Mouse (Mus musculus): ENCODE measurements around the gene Slc9a3r2.
A peak's percentile ranks its signal among the peaks of the same experiment; 100 is the strongest.

The Slc9a3r2 gene

GRCm38 (mm10) chr17:24635024-24635423 lies 15.1 kb downstream of the Slc9a3r2 start:
- no peak for DNase-seq

GRCm38 (mm10) chr17:24633831-24634230 lies 16.3 kb downstream of the Slc9a3r2 start:
- no peak for DNase-seq

- DNase-seq: no peak
Observed at GRCm38 (mm10) chr17:24632813-24633449, 17.2 kb downstream of the Slc9a3r2 start.

GRCm38 (mm10) chr17:24632167-24632812 lies 17.8 kb downstream of the Slc9a3r2 start, which contains the start of the genes Tsc2 and Nthl1:
Tsc2 (minus strand) TSS chr17:24632630.
Nthl1 (plus strand) TSS chr17:24632680.
- DNase-seq: peak; percentile 95

- no peak for DNase-seq
Observed at GRCm38 (mm10) chr17:24630072-24630471, 20.1 kb downstream of the Slc9a3r2 start.

- peak; percentile 68 for DNase-seq
Observed at GRCm38 (mm10) chr17:24628646-24629045, 21.5 kb downstream of the Slc9a3r2 start.

GRCm38 (mm10) chr17:24625472-24625871 lies 24.7 kb downstream of the Slc9a3r2 start:
- no peak for DNase-seq

GRCm38 (mm10) chr17:24617561-24618194 lies 32.4 kb downstream of the Slc9a3r2 start:
- DNase-seq: no peak

GRCm38 (mm10) chr17:24610711-24611110 lies 39.4 kb downstream of the Slc9a3r2 start:
- DNase-seq: no peak

- DNase-seq: no peak
Observed at GRCm38 (mm10) chr17:24608874-24609273, 41.3 kb downstream of the Slc9a3r2 start.

- DNase-seq: no peak
Observed at GRCm38 (mm10) chr17:24608370-24608769, 41.8 kb downstream of the Slc9a3r2 start.

- DNase-seq: no peak
Observed at GRCm38 (mm10) chr17:24604557-24604956, 45.6 kb downstream of the Slc9a3r2 start.

GRCm38 (mm10) chr17:24603961-24604360 lies 46.2 kb downstream of the Slc9a3r2 start:
- DNase-seq: no peak

GRCm38 (mm10) chr17:24600502-24600901 lies 49.6 kb downstream of the Slc9a3r2 start:
- no peak for DNase-seq

- no peak for DNase-seq
Observed at GRCm38 (mm10) chr17:24597989-24598388, 52.1 kb downstream of the Slc9a3r2 start.

GRCm38 (mm10) chr17:24596471-24597183 lies 53.5 kb downstream of the Slc9a3r2 start:
- DNase-seq: no peak

- DNase-seq: no peak
Observed at GRCm38 (mm10) chr17:24596073-24596466, 54.1 kb downstream of the Slc9a3r2 start.

GRCm38 (mm10) chr17:24595126-24596072 lies 54.7 kb downstream of the Slc9a3r2 start:
- peak; percentile 14 for DNase-seq

- no peak for DNase-seq
Observed at GRCm38 (mm10) chr17:24593992-24594890, 55.9 kb downstream of the Slc9a3r2 start.

GRCm38 (mm10) chr17:24593248-24593647 lies 56.9 kb downstream of the Slc9a3r2 start:
- no peak for DNase-seq

GRCm38 (mm10) chr17:24591695-24592094 lies 58.4 kb downstream of the Slc9a3r2 start:
- DNase-seq: no peak
